Mouse (Mus musculus): ENCODE results near the gene Slc38a7. TPM values are rescaled to one million over a fixed set of nuclear protein-coding genes. Genes with fewer than 3 reads are reported as not detected.
A peak's percentile ranks its signal among the peaks of the same experiment; 100 is the strongest.

Gene Slc38a7
- polyA plus RNA-seq (2015; fragmentation: Nextera tagmentation; extraction: Ambion mirVana): 7.0 and 9.4 TPM in 2 replicates

DNA sequence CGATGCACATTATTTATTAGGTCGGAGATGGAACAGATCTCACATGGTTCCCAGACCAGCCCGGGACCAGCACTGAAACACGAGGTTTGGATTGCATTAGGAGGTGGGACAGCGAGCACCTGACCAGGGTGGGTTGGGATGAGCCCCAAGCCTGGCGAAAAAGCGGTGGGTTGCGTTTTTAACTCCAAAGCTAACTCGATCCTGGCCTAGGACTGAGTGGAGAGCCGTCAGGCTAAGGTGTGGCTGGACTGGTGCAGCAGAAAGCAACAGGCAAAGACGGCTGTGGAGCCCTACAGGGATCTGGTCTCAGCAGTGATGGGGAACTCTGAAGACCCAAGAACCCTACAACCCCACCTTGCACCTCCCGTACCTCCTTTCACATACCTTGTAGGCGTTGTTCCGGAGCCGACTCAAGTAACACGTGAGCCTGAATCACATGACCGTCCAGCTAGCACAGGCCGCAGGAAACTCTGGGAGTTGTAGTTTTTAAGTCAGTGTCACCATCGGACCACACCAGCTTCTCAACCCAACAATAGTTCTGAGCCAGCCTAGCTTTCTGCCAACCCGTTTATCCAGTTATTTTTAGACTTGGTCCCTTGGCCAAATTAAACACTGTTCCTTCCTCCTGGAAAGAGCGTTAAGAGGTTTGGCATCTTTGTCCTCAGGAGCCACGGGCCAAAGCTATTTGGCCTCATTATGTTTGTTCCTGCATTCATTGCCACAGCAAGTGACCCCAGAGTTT lies at the start of gene Slc38a7:
Slc38a7 (minus strand) TSS at position 438 of the 742 bp plus-strand sequence.
- H3K27me3 ChIP-seq (ENCODE audit: insufficient read depth, low read length): no peaks in the 10 kb centered on the region
- H3K4me1 ChIP-seq (ENCODE audit: insufficient read depth): peaks cover 11% of the 10 kb centered on the region
- ATAC-seq: peak; percentile 93
- no peak for TF ChIP-seq EP300 (IDR thresholded peaks at IDR 0.05; ENCODE audit: low read depth)
- no peak for TF ChIP-seq CTCF (IDR thresholded peaks at IDR 0.05; ENCODE audit: low read depth)
- peak within 1 kb of the TSS; percentile 73 for H3K4me3 ChIP-seq (ENCODE audit: low read depth, low read length)
- WGBS (ENCODE audit: insufficient replicate concordance): 11% methylated on average over 22 of the region's 22 CpGs
- peak within 1 kb of the TSS; percentile 84 for H3K4me2 ChIP-seq (ENCODE audit: low read depth, low read length)
- no peaks in the 10 kb centered on the region for H3K36me3 ChIP-seq (replicated peaks; ENCODE audit: insufficient read depth, low read length)
- peak; percentile 68 for DNase-seq
- H3K9me3 ChIP-seq (ENCODE audit: low read length): no peaks in the 10 kb centered on the region
- peak within 1 kb of the TSS; percentile 42 for H3K27ac ChIP-seq (ENCODE audit: low read depth)
- peak within 1 kb of the TSS; percentile 80 for H3K9ac ChIP-seq (replicated peaks)

DNA sequence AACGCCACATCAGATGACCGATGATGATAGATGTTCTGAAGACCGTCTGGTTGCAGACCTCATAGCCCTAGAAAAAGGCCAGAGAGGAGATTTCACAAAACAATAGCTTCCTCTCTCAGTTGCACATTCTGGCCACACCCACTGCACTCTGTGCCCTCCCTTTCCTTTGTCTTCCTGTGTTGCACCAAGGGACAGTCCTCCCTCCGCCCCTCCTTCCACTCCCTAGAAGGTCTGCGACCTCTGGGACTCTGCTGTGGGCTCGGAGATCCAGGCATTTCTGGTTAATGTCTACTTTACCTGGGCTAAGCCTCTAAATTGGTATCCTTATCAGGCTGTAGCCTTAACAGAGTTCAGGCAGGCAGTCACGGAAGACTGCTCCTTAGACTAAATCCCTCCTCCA lies 48.5 kb upstream of the Slc38a7 start:
- Histone ChIP-seq H3K4me2 (ENCODE audit: low read depth, low read length) (no peak overlapping the region), H3K9ac (replicated peaks) (no peak overlapping the region), H3K4me3 (ENCODE audit: low read depth, low read length) (no peak overlapping the region), H3K4me1 (ENCODE audit: insufficient read depth) (no peaks in the 10 kb centered on the region), H3K27ac (ENCODE audit: low read depth) (no peak overlapping the region), H3K27me3 (ENCODE audit: insufficient read depth, low read length) (no peaks in the 10 kb centered on the region), H3K9me3 (ENCODE audit: low read length) (no peaks in the 10 kb centered on the region), H3K36me3 (replicated peaks; ENCODE audit: insufficient read depth, low read length) (no peaks in the 10 kb centered on the region)
- no peak for TF ChIP-seq EP300 (IDR thresholded peaks at IDR 0.05; ENCODE audit: low read depth)
- no peak for TF ChIP-seq CTCF (IDR thresholded peaks at IDR 0.05; ENCODE audit: low read depth)
- ATAC-seq: no peak
- peak; percentile 35 for DNase-seq
- 41% methylated on average over 7 of the region's 7 CpGs for WGBS (ENCODE audit: insufficient replicate concordance)

GRCm38 (mm10) chr8:95893701-95894100 lies 40.4 kb upstream of the Slc38a7 start:
- H3K27ac ChIP-seq (ENCODE audit: low read depth): no peak overlapping the region
- WGBS (ENCODE audit: insufficient replicate concordance): 79% methylated on average over 5 of the region's 5 CpGs
- H3K4me1 ChIP-seq (ENCODE audit: insufficient read depth): no peaks in the 10 kb centered on the region

GRCm38 (mm10) chr8:95888285-95889136 lies 35.2 kb upstream of the Slc38a7 start, which contains the start of gene Got2:
Gene Got2, minus strand, starts transcription at chr8:95888547.
- WGBS (ENCODE audit: insufficient replicate concordance): 8% methylated on average over 31 of the region's 31 CpGs

More at GRCm38 (mm10) chr8:95893701-95894100, 40.4 kb upstream of the Slc38a7 start:
- TF ChIP-seq EP300 (IDR thresholded peaks at IDR 0.05; ENCODE audit: low read depth) (no peak), CTCF (IDR thresholded peaks at IDR 0.05; ENCODE audit: low read depth) (no peak)
- Histone ChIP-seq H3K9me3 (ENCODE audit: low read length) (no peaks in the 10 kb centered on the region), H3K27me3 (ENCODE audit: insufficient read depth, low read length) (no peaks in the 10 kb centered on the region), H3K36me3 (replicated peaks; ENCODE audit: insufficient read depth, low read length) (no peaks in the 10 kb centered on the region), H3K4me2 (ENCODE audit: low read depth, low read length) (no peak overlapping the region), H3K9ac (replicated peaks) (no peak overlapping the region), H3K4me3 (ENCODE audit: low read depth, low read length) (no peak overlapping the region)
- DNase-seq (no peak), ATAC-seq (no peak)

GRCm38 (mm10) chr8:95887578-95888284 lies 34.4 kb upstream of the Slc38a7 start:
- H3K4me3 ChIP-seq (ENCODE audit: low read depth, low read length): peak overlapping the region; percentile 81
- H3K9ac ChIP-seq (replicated peaks): peak overlapping the region; percentile 83
- TF ChIP-seq CTCF (IDR thresholded peaks at IDR 0.05; ENCODE audit: low read depth) (no peak), EP300 (IDR thresholded peaks at IDR 0.05; ENCODE audit: low read depth) (no peak; the same call in 1 of the 2 replicates)
- peak overlapping the region; percentile 96 for H3K27ac ChIP-seq (ENCODE audit: low read depth)
- ATAC-seq (peak; percentile 83), DNase-seq (peak; percentile 87)
- peaks cover 11% of the 10 kb centered on the region; the same call in 1 of the 2 replicates for H3K4me1 ChIP-seq (ENCODE audit: insufficient read depth)
- H3K4me2 ChIP-seq (ENCODE audit: low read depth, low read length): peak overlapping the region; percentile 87
- no peaks in the 10 kb centered on the region for H3K27me3 ChIP-seq (ENCODE audit: insufficient read depth, low read length)
- H3K9me3 ChIP-seq (ENCODE audit: low read length): no peaks in the 10 kb centered on the region
- H3K36me3 ChIP-seq (replicated peaks; ENCODE audit: insufficient read depth, low read length): no peaks in the 10 kb centered on the region
- WGBS (ENCODE audit: insufficient replicate concordance): under 1% methylated on average over 35 of the region's 38 CpGs

More at GRCm38 (mm10) chr8:95888285-95889136, 35.2 kb upstream of the Slc38a7 start, which contains the start of gene Got2:
- Histone ChIP-seq H3K9me3 (ENCODE audit: low read length) (no peaks in the 10 kb centered on the region), H3K27me3 (ENCODE audit: insufficient read depth, low read length) (no peaks in the 10 kb centered on the region), H3K27ac (ENCODE audit: low read depth) (peak within 1 kb of the TSS; percentile 96), H3K4me1 (ENCODE audit: insufficient read depth) (peaks cover 9% of the 10 kb centered on the region; the same call in 1 of the 2 replicates), H3K4me3 (ENCODE audit: low read depth, low read length) (peak within 1 kb of the TSS; percentile 81), H3K9ac (replicated peaks) (peak within 1 kb of the TSS; percentile 83), H3K36me3 (replicated peaks; ENCODE audit: insufficient read depth, low read length) (no peaks in the 10 kb centered on the region), H3K4me2 (ENCODE audit: low read depth, low read length) (peak within 1 kb of the TSS; percentile 87)
- peak; percentile 82 for ATAC-seq
- peak; percentile 96 for DNase-seq
- TF ChIP-seq EP300 (IDR thresholded peaks at IDR 0.05; ENCODE audit: low read depth) (no peak), CTCF (IDR thresholded peaks at IDR 0.05; ENCODE audit: low read depth) (peak; percentile 96)
